Mouse (Mus musculus): ENCODE results near the gene Ypel3. TPM values are rescaled to one million over a fixed set of nuclear protein-coding genes. Genes with fewer than 3 reads are reported as not detected.
A peak's percentile ranks its signal among the peaks of the same experiment; 100 is the strongest.

The Ypel3 gene
- polyA plus RNA-seq, 1 experiment from 2014 or later: 148 TPM

DNA sequence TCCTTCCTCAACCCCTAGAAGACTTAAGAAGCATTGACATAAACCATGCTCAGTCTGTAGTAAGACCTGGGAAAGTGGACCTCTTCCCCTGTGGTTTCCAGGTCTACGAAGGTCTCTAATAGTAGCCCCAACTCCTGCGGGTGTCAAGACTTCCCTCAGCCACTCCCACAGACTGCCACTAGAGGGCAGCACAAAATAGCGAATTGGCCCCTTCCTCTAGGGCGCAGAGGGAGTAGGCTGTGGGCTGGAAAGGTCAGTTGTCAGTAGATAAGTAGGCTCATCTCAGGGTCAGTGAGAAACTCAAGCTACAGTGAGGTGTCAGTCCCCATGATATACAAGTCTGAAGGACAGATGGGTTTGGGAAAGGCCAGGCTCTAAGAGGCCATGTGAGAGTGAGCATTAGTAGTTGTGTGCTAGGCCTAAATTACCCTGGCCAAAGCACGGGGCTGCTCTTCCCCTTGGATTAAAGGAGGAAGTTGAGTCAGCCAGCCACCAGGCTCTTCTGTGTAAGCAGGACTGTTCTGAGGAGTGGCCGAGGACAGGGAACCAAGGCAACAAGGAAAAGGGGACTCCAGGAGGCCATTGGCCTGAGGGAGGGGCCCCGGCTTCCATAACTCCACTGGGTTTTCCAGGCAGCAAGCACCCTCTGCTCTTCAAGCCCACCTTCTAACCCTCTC is 45.2 kb downstream of the Ypel3 start:
- Histone ChIP-seq H3K27me3 (peaks cover 40% of the 10 kb centered on the region), H3K4me2 (replicated peaks) (no peak overlapping the region), H3K27ac (replicated peaks) (no peak overlapping the region), H3K4me1 (peaks cover 13% of the 10 kb centered on the region), H3K4me3 (replicated peaks) (no peak overlapping the region), H3K9me3 (replicated peaks) (no peaks in the 10 kb centered on the region), H3K9ac (no peak overlapping the region), H3K36me3 (no peaks in the 10 kb centered on the region)
- 0 out of 2 replicates have a peak, but pooled peaks have one; percentile 25 for ATAC-seq (ENCODE audit: insufficient number of reproducible peaks, low FRiP score, low TSS enrichment, low read depth)
- 24% methylated on average over 7 of the region's 7 CpGs for WGBS

DNA sequence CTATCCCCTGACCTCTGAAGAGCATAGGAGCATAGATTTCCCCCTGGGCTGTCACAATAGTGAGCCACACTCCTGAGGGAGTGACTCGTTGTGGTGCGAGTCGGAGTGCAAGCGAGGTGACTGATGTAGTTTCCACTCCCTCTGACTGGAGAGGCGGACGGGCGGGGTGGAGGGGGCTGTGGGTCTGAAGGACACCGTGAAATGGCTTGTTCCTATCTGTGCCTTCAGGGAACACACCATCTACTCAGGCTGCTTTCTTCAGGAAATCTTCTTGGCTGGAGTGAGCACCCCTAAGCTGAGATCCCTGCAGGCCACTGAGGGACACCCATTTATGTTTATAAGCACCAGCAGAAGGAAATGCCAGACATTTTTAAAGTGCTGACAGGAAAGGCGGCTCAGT is 46.0 kb downstream of the Ypel3 start:
- Histone ChIP-seq H3K27me3 (peaks cover 40% of the 10 kb centered on the region), H3K36me3 (no peaks in the 10 kb centered on the region), H3K4me2 (replicated peaks) (peak overlapping the region; percentile 47; the same call in 1 of the 2 replicates), H3K4me1 (peaks cover 13% of the 10 kb centered on the region), H3K4me3 (replicated peaks) (no peak overlapping the region), H3K9me3 (replicated peaks) (no peaks in the 10 kb centered on the region), H3K27ac (replicated peaks) (no peak overlapping the region), H3K9ac (no peak overlapping the region)
- ATAC-seq (ENCODE audit: insufficient number of reproducible peaks, low FRiP score, low TSS enrichment, low read depth): no peak
- WGBS: 16% methylated on average over 9 of the region's 9 CpGs

DNA sequence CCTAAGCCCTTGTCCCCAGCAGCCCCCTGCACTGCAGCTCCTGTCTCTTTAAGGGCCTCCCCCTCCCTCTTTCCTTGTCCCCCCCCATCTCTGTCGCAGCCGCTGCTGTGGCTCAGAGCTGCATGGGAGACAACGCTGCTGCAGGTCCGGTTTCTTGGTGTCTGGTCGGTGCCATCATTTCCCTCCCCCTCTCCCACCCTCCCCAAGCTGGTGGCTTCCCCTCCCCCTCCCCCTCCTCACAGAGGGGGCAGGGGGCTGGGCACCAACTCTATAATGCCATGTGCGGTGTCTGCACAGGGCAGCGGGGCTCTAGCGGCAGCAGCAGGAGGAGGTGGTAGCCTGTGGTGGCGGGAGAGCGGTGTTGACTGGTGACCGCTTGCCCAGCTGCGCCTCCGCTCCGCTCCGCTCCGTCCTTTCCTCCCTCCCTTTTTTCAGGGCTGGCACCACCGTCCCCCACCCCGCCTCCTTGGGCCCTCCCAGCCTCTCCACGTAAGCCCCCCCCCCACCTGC is 46.5 kb downstream of the Ypel3 start:
- H3K36me3 ChIP-seq: no peaks in the 10 kb centered on the region
- peaks cover 40% of the 10 kb centered on the region for H3K27me3 ChIP-seq
- WGBS: 1% methylated on average over 17 of the region's 19 CpGs
- H3K4me1 ChIP-seq: peaks cover 13% of the 10 kb centered on the region
- peak overlapping the region; percentile 32 for H3K4me3 ChIP-seq (replicated peaks)
- no peaks in the 10 kb centered on the region for H3K9me3 ChIP-seq (replicated peaks)
- H3K4me2 ChIP-seq (replicated peaks): peak overlapping the region; percentile 47
- H3K9ac ChIP-seq: no peak overlapping the region
- no peak overlapping the region for H3K27ac ChIP-seq (replicated peaks)
- ATAC-seq (ENCODE audit: insufficient number of reproducible peaks, low FRiP score, low TSS enrichment, low read depth): 0 out of 2 replicates have a peak, but pooled peaks have one; percentile 6

DNA sequence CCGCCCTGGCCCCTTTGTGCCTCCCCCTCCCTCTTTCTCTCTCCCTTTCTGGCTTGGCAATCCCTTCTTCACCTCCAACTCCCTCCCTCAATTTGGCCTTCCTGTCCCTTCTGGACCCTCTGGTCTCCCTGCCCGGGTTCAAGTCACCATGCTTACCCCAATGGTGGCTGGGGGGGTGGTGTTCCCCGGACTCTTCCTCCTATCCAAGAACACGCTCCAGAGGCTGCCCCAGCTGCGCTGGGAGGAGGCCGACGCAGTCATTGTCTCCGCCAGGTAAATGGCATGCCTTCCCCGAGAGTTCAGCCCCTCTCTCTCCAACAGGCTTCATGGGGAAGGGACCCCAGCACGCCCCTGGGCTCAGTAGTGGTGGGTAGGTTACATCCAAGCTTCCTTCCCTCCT is 47.2 kb downstream of the Ypel3 start:
- no peaks in the 10 kb centered on the region for H3K9me3 ChIP-seq (replicated peaks)
- 13% methylated on average over 10 of the region's 10 CpGs for WGBS
- H3K4me1 ChIP-seq: peaks cover 13% of the 10 kb centered on the region
- no peaks in the 10 kb centered on the region for H3K36me3 ChIP-seq
- H3K27me3 ChIP-seq: peaks cover 40% of the 10 kb centered on the region
- no peak overlapping the region for H3K27ac ChIP-seq (replicated peaks)
- H3K4me2 ChIP-seq (replicated peaks): no peak overlapping the region
- no peak overlapping the region for H3K4me3 ChIP-seq (replicated peaks)
- H3K9ac ChIP-seq: no peak overlapping the region
- ATAC-seq (ENCODE audit: insufficient number of reproducible peaks, low FRiP score, low TSS enrichment, low read depth): no peak

DNA sequence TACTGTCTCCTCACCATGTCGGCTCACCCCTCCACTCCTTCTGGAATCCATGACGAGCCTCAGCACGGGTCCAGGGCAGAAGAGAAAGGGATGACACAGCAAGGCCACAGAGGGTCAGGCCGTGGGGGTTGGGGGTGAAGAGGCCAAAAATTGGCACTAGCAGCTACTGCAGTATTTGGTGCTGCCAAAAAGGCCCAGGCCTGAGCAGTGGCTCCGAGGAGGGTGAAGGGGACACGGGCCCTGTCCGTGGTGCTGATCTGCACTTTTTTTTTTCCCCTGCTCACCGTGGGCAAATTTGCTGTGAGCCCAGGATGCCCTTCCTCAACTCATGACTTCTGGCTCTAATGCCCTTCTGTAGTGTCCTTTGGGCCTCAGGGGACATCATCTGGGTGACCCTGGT is 48.6 kb downstream of the Ypel3 start:
- Histone ChIP-seq H3K36me3 (no peaks in the 10 kb centered on the region), H3K4me2 (replicated peaks) (no peak overlapping the region), H3K4me1 (peaks cover 13% of the 10 kb centered on the region), H3K9ac (no peak overlapping the region), H3K27me3 (peaks cover 44% of the 10 kb centered on the region), H3K27ac (replicated peaks) (no peak overlapping the region), H3K4me3 (replicated peaks) (no peak overlapping the region), H3K9me3 (replicated peaks) (no peaks in the 10 kb centered on the region)
- 16% methylated on average over 8 of the region's 8 CpGs for WGBS
- ATAC-seq (ENCODE audit: insufficient number of reproducible peaks, low FRiP score, low TSS enrichment, low read depth): no peak

DNA sequence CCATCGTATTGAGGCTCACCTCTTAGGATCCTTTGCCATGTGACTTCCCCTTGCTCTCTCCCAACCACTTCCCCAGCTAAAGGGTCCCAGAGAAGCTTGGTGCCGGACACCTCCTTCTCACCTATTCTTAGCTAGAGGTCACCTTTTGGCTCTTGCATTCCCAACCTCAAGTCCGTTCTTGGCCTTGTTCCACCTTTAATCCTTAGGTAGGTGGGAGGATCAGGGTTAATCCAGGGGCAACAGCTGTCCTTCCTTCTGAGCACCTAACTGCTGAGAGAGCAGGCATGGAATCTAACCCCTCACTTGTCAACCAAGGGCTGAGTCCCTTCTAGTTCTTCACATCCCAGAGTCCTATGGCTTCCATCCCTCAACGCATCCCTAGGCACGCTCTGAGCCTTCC is 49.2 kb downstream of the Ypel3 start:
- Histone ChIP-seq H3K27me3 (peaks cover 44% of the 10 kb centered on the region), H3K4me2 (replicated peaks) (no peak overlapping the region), H3K4me3 (replicated peaks) (no peak overlapping the region), H3K9me3 (replicated peaks) (no peaks in the 10 kb centered on the region), H3K27ac (replicated peaks) (no peak overlapping the region), H3K36me3 (no peaks in the 10 kb centered on the region), H3K9ac (no peak overlapping the region), H3K4me1 (peaks cover 13% of the 10 kb centered on the region)
- 72% methylated on average over 5 of the region's 5 CpGs for WGBS
- no peak for ATAC-seq (ENCODE audit: insufficient number of reproducible peaks, low FRiP score, low TSS enrichment, low read depth)

Other genes starting within 250 kb of the Ypel3 start
- gene Eif3c, start 210.5 kb upstream of the Ypel3 start, polyA plus RNA-seq (2015; fragmentation: Nextera tagmentation; extraction: Ambion mirVana): 176 and 188 TPM in 2 replicates
- 1.4 and 1.5 TPM in 2 replicates for gene Apobr, start 192.0 kb upstream of the Ypel3 start, polyA plus RNA-seq (2015; fragmentation: Nextera tagmentation; extraction: Ambion mirVana)
- 33.7 and 38.4 TPM in 2 replicates for gene Cln3, start 191.1 kb upstream of the Ypel3 start, polyA plus RNA-seq (2015; fragmentation: Nextera tagmentation; extraction: Ambion mirVana)
- gene Il27, start 182.0 kb upstream of the Ypel3 start, polyA plus RNA-seq (2015; fragmentation: Nextera tagmentation; extraction: Ambion mirVana): not detected in 2 replicates
- gene Nupr1, start 146.1 kb upstream of the Ypel3 start, polyA plus RNA-seq (2015; fragmentation: Nextera tagmentation; extraction: Ambion mirVana): 38.5 and 40.4 TPM in 2 replicates
- gene Sgf29, start 127.6 kb upstream of the Ypel3 start, polyA plus RNA-seq (2015; fragmentation: Nextera tagmentation; extraction: Ambion mirVana): 43.4 and 49.5 TPM in 2 replicates
- gene Sult1a1, start 100.5 kb upstream of the Ypel3 start, polyA plus RNA-seq (2015; fragmentation: Nextera tagmentation; extraction: Ambion mirVana): 10.0 and 12.2 TPM in 2 replicates
- 121 TPM in 2 replicates for gene Bola2, start 81.6 kb upstream of the Ypel3 start, polyA plus RNA-seq (2015; fragmentation: Nextera tagmentation; extraction: Ambion mirVana)
- gene Slx1b, start 81.2 kb upstream of the Ypel3 start, polyA plus RNA-seq (2015; fragmentation: Nextera tagmentation; extraction: Ambion mirVana): 9.8 and 12.5 TPM in 2 replicates
- gene Coro1a, start 69.2 kb upstream of the Ypel3 start, polyA plus RNA-seq (2015; fragmentation: Nextera tagmentation; extraction: Ambion mirVana): 43.8 and 44.7 TPM in 2 replicates
- gene Mapk3, start 17.4 kb upstream of the Ypel3 start, polyA plus RNA-seq (2015; fragmentation: Nextera tagmentation; extraction: Ambion mirVana): 74.0 and 78.5 TPM in 2 replicates
- gene Gdpd3, start 10.6 kb upstream of the Ypel3 start, polyA plus RNA-seq (2015; fragmentation: Nextera tagmentation; extraction: Ambion mirVana): 11.1 and 12.4 TPM in 2 replicates
- gene Tbx6, start 4.5 kb downstream of the Ypel3 start, polyA plus RNA-seq (2015; fragmentation: Nextera tagmentation; extraction: Ambion mirVana): 0.71 and 0.81 TPM in 2 replicates
- 232 and 234 TPM in 2 replicates for gene Ppp4c, start 15.5 kb downstream of the Ypel3 start, polyA plus RNA-seq (2015; fragmentation: Nextera tagmentation; extraction: Ambion mirVana)
- 0.53 and 0.71 TPM in 2 replicates for gene Fam57b, start 20.7 kb downstream of the Ypel3 start, polyA plus RNA-seq (2015; fragmentation: Nextera tagmentation; extraction: Ambion mirVana)
- gene 4930451I11Rik, start 54.7 kb downstream of the Ypel3 start, polyA plus RNA-seq (2015; fragmentation: Nextera tagmentation; extraction: Ambion mirVana): not detected in 2 replicates
- gene Doc2a, start 70.5 kb downstream of the Ypel3 start, polyA plus RNA-seq (2015; fragmentation: Nextera tagmentation; extraction: Ambion mirVana): 0.85 and 1.6 TPM in 2 replicates
- 26.8 and 33.3 TPM in 2 replicates for gene Hirip3, start 85.0 kb downstream of the Ypel3 start, polyA plus RNA-seq (2015; fragmentation: Nextera tagmentation; extraction: Ambion mirVana)
- gene Ino80e, start 85.4 kb downstream of the Ypel3 start, polyA plus RNA-seq (2015; fragmentation: Nextera tagmentation; extraction: Ambion mirVana): 84.4 and 92.0 TPM in 2 replicates
- 50.4 and 50.6 TPM in 2 replicates for gene Taok2, start 107.7 kb downstream of the Ypel3 start, polyA plus RNA-seq (2015; fragmentation: Nextera tagmentation; extraction: Ambion mirVana)
- 34.7 and 37.0 TPM in 2 replicates for gene Tmem219, start 146.0 kb downstream of the Ypel3 start, polyA plus RNA-seq (2015; fragmentation: Nextera tagmentation; extraction: Ambion mirVana)
- 19.1 and 20.2 TPM in 2 replicates for gene Kctd13, start 151.9 kb downstream of the Ypel3 start, polyA plus RNA-seq (2015; fragmentation: Nextera tagmentation; extraction: Ambion mirVana)
- gene Asphd1, start 172.6 kb downstream of the Ypel3 start, polyA plus RNA-seq (2015; fragmentation: Nextera tagmentation; extraction: Ambion mirVana): 0.15 and 0.37 TPM in 2 replicates
- 0.63 and 0.88 TPM in 2 replicates for gene Sez6l2, start 173.6 kb downstream of the Ypel3 start, polyA plus RNA-seq (2015; fragmentation: Nextera tagmentation; extraction: Ambion mirVana)
- gene Cdipt, start 199.0 kb downstream of the Ypel3 start, polyA plus RNA-seq (2015; fragmentation: Nextera tagmentation; extraction: Ambion mirVana): 106 TPM in 2 replicates
- gene Cdiptos, start 199.1 kb downstream of the Ypel3 start, polyA plus RNA-seq (2015; fragmentation: Nextera tagmentation; extraction: Ambion mirVana): 3.2 TPM in 2 replicates
- 12.0 and 12.5 TPM in 2 replicates for gene Mvp, start 237.7 kb downstream of the Ypel3 start, polyA plus RNA-seq (2015; fragmentation: Nextera tagmentation; extraction: Ambion mirVana)
- gene Pagr1b, start 239.5 kb downstream of the Ypel3 start, polyA plus RNA-seq (2015; fragmentation: Nextera tagmentation; extraction: Ambion mirVana): 0.33 and 0.43 TPM in 2 replicates
- gene Pagr1a, start 240.4 kb downstream of the Ypel3 start, polyA plus RNA-seq (2015; fragmentation: Nextera tagmentation; extraction: Ambion mirVana): 40.9 and 73.0 TPM in 2 replicates
- 55.0 and 78.2 TPM in 2 replicates for gene Gm42742, start 244.1 kb downstream of the Ypel3 start, polyA plus RNA-seq (2015; fragmentation: Nextera tagmentation; extraction: Ambion mirVana)
- gene Prrt2, start 244.3 kb downstream of the Ypel3 start, polyA plus RNA-seq (2015; fragmentation: Nextera tagmentation; extraction: Ambion mirVana): 18.9 and 21.9 TPM in 2 replicates